Mouse (Mus musculus): Measurements from ENCODE around the gene Aqp5. TPM values are rescaled to one million over a fixed set of nuclear protein-coding genes. Genes with fewer than 3 reads are reported as not detected.

Aqp5 gene
- polyA plus RNA-seq, 1 experiment from 2014 or later: 1.6 TPM

- Histone ChIP-seq H3K27me3 (ENCODE audit: insufficient read depth, poor library complexity, severe bottlenecking) (peaks cover 30% of the 10 kb centered on the region), H3K4me3 (no peak overlapping the region), H3K4me1 (replicated peaks) (peaks cover 29% of the 10 kb centered on the region), H3K36me3 (peaks cover 10% of the 10 kb centered on the region), H3K9me3 (no peaks in the 10 kb centered on the region), H3K27ac (no peak overlapping the region)
- DNase-seq (ENCODE audit: low spot score): no peak
- WGBS: 31% methylated on average over 12 of the region's 12 CpGs
Observed at GRCm38 (mm10) chr15:99614753-99615152, 24.2 kb downstream of the Aqp5 start.

- DNase-seq (ENCODE audit: low spot score): no peak
- H3K27me3 ChIP-seq (ENCODE audit: insufficient read depth, poor library complexity, severe bottlenecking): peaks cover 26% of the 10 kb centered on the region
- no peak overlapping the region for H3K27ac ChIP-seq
- 64% methylated on average over 9 of the region's 9 CpGs for WGBS
- no peaks in the 10 kb centered on the region for H3K9me3 ChIP-seq
- H3K4me3 ChIP-seq: no peak overlapping the region
- peaks cover 14% of the 10 kb centered on the region for H3K36me3 ChIP-seq
- H3K4me1 ChIP-seq (replicated peaks): peaks cover 29% of the 10 kb centered on the region
Observed at GRCm38 (mm10) chr15:99615246-99615645, 24.7 kb downstream of the Aqp5 start.

GRCm38 (mm10) chr15:99618595-99618994, 28.0 kb downstream of the Aqp5 start:
- WGBS: 97% methylated on average over 3 of the region's 3 CpGs
- Histone ChIP-seq H3K27me3 (ENCODE audit: insufficient read depth, poor library complexity, severe bottlenecking) (peaks cover 20% of the 10 kb centered on the region), H3K4me1 (replicated peaks) (peaks cover 17% of the 10 kb centered on the region), H3K27ac (no peak overlapping the region), H3K36me3 (peaks cover 47% of the 10 kb centered on the region), H3K9me3 (no peaks in the 10 kb centered on the region), H3K4me3 (no peak overlapping the region)
- no peak for DNase-seq (ENCODE audit: low spot score)

- no peak overlapping the region for H3K4me3 ChIP-seq
- no peak overlapping the region for H3K27ac ChIP-seq
- 84% methylated on average over 4 of the region's 4 CpGs for WGBS
- H3K27me3 ChIP-seq (ENCODE audit: insufficient read depth, poor library complexity, severe bottlenecking): peaks cover 8% of the 10 kb centered on the region; the same call in 1 of the 2 replicates
- H3K4me1 ChIP-seq (replicated peaks): peaks cover 8% of the 10 kb centered on the region
- no peak for DNase-seq (ENCODE audit: low spot score)
- no peaks in the 10 kb centered on the region for H3K9me3 ChIP-seq
- H3K36me3 ChIP-seq: peaks cover 60% of the 10 kb centered on the region
Observed at GRCm38 (mm10) chr15:99619821-99620220, 29.2 kb downstream of the Aqp5 start.

- Histone ChIP-seq H3K4me1 (replicated peaks) (no peaks in the 10 kb centered on the region), H3K4me3 (no peak overlapping the region), H3K9me3 (no peaks in the 10 kb centered on the region), H3K27ac (no peak overlapping the region), H3K27me3 (ENCODE audit: insufficient read depth, poor library complexity, severe bottlenecking) (no peaks in the 10 kb centered on the region), H3K36me3 (peaks cover 82% of the 10 kb centered on the region)
- DNase-seq (ENCODE audit: low spot score): no peak
- WGBS: 96% methylated on average over 11 of the region's 11 CpGs
Observed at GRCm38 (mm10) chr15:99622063-99622462, 31.5 kb downstream of the Aqp5 start.

GRCm38 (mm10) chr15:99631618-99632017, 41.0 kb downstream of the Aqp5 start:
- H3K9me3 ChIP-seq: peaks cover 9% of the 10 kb centered on the region; the same call in 1 of the 2 replicates
- peaks cover 97% of the 10 kb centered on the region for H3K36me3 ChIP-seq
- no peaks in the 10 kb centered on the region for H3K4me1 ChIP-seq (replicated peaks)
- no peak for DNase-seq (ENCODE audit: low spot score)
- H3K27ac ChIP-seq: no peak overlapping the region
- H3K4me3 ChIP-seq: no peak overlapping the region
- no peaks in the 10 kb centered on the region for H3K27me3 ChIP-seq (ENCODE audit: insufficient read depth, poor library complexity, severe bottlenecking)

GRCm38 (mm10) chr15:99634702-99635101, 44.1 kb downstream of the Aqp5 start:
- H3K9me3 ChIP-seq: peaks cover 9% of the 10 kb centered on the region; the same call in 1 of the 2 replicates
- H3K4me3 ChIP-seq: no peak overlapping the region
- WGBS: 94% methylated on average over 7 of the region's 7 CpGs
- H3K4me1 ChIP-seq (replicated peaks): no peaks in the 10 kb centered on the region
- no peak overlapping the region for H3K27ac ChIP-seq
- no peak for DNase-seq (ENCODE audit: low spot score)
- H3K36me3 ChIP-seq: peaks cover 99% of the 10 kb centered on the region
- no peaks in the 10 kb centered on the region for H3K27me3 ChIP-seq (ENCODE audit: insufficient read depth, poor library complexity, severe bottlenecking)

GRCm38 (mm10) chr15:99637405-99638123, 47.0 kb downstream of the Aqp5 start:
- Histone ChIP-seq H3K4me3 (no peak overlapping the region), H3K9me3 (no peaks in the 10 kb centered on the region), H3K27me3 (ENCODE audit: insufficient read depth, poor library complexity, severe bottlenecking) (no peaks in the 10 kb centered on the region), H3K4me1 (replicated peaks) (peaks cover 2% of the 10 kb centered on the region; the same call in 1 of the 2 replicates), H3K27ac (peak overlapping the region; percentile 76), H3K36me3 (peaks cover 99% of the 10 kb centered on the region)
- DNase-seq (ENCODE audit: low spot score): no peak
- WGBS: 78% methylated on average over 12 of the region's 12 CpGs

GRCm38 (mm10) chr15:99638124-99638485, 47.5 kb downstream of the Aqp5 start:
- no peak for DNase-seq (ENCODE audit: low spot score)
- Histone ChIP-seq H3K9me3 (no peaks in the 10 kb centered on the region), H3K36me3 (peaks cover 99% of the 10 kb centered on the region), H3K4me3 (no peak overlapping the region), H3K27me3 (ENCODE audit: insufficient read depth, poor library complexity, severe bottlenecking) (no peaks in the 10 kb centered on the region), H3K27ac (peak overlapping the region; percentile 76), H3K4me1 (replicated peaks) (peaks cover 5% of the 10 kb centered on the region; the same call in 1 of the 2 replicates)
- 92% methylated on average over 5 of the region's 5 CpGs for WGBS

- DNase-seq (ENCODE audit: low spot score): no peak
- peaks cover 55% of the 10 kb centered on the region for H3K36me3 ChIP-seq
- H3K27ac ChIP-seq: peak overlapping the region; percentile 53; the same call in 1 of the 2 replicates
- H3K27me3 ChIP-seq (ENCODE audit: insufficient read depth, poor library complexity, severe bottlenecking): no peaks in the 10 kb centered on the region
- peaks cover 37% of the 10 kb centered on the region for H3K4me1 ChIP-seq (replicated peaks)
- no peaks in the 10 kb centered on the region for H3K9me3 ChIP-seq
- no peak overlapping the region for H3K4me3 ChIP-seq
- WGBS: 84% methylated on average over 6 of the region's 6 CpGs
Observed at GRCm38 (mm10) chr15:99642622-99643021, 52.0 kb downstream of the Aqp5 start.

- Histone ChIP-seq H3K4me3 (no peak overlapping the region), H3K9me3 (no peaks in the 10 kb centered on the region), H3K27ac (peak overlapping the region; percentile 36; the same call in 1 of the 2 replicates), H3K4me1 (replicated peaks) (peaks cover 49% of the 10 kb centered on the region), H3K27me3 (ENCODE audit: insufficient read depth, poor library complexity, severe bottlenecking) (no peaks in the 10 kb centered on the region), H3K36me3 (peaks cover 44% of the 10 kb centered on the region)
- DNase-seq (ENCODE audit: low spot score): no peak
- 88% methylated on average over 10 of the region's 10 CpGs for WGBS
Observed at GRCm38 (mm10) chr15:99643832-99644231, 53.2 kb downstream of the Aqp5 start.

All from hindbrain, embryonic 10.5 days (tissue).